Mouse (Mus musculus) urinary bladder, postnatal 14 days (tissue): ENCODE results near the gene Folr2.
A peak's percentile ranks its signal among the peaks of the same experiment; 100 is the strongest.

Experiments
- DNase-seq: peaks from one replicate; pipeline ENCODE4 v3.0.0; 2021; ENCODE audit warnings: low spot score

Gene Folr2

GRCm38 (mm10) chr7:101857094-101857493, at the start of gene Folr2:
Gene Folr2, minus strand, starts transcription at chr7:101857194.
- DNase-seq: no peak

- DNase-seq: no peak
Measured at GRCm38 (mm10) chr7:101906696-101907095, 49.7 kb upstream of the Folr2 start.

GRCm38 (mm10) chr7:101906287-101906681, 49.3 kb upstream of the Folr2 start, which contains the start of gene Tomt:
Gene Tomt, minus strand, starts transcription at chr7:101906359.
- no peak for DNase-seq

GRCm38 (mm10) chr7:101905561-101906286, 48.7 kb upstream of the Folr2 start, which contains the start of gene Lamtor1:
Gene Lamtor1, plus strand, starts transcription at chr7:101905904.
- DNase-seq: peak; percentile 100

- no peak for DNase-seq
Measured at GRCm38 (mm10) chr7:101902846-101903245, 45.9 kb upstream of the Folr2 start.

- no peak for DNase-seq
Measured at GRCm38 (mm10) chr7:101901969-101902368, 45.0 kb upstream of the Folr2 start.

- DNase-seq: no peak
Measured at GRCm38 (mm10) chr7:101900331-101901097, 43.5 kb upstream of the Folr2 start.

GRCm38 (mm10) chr7:101896104-101897066, 39.4 kb upstream of the Folr2 start:
- peak; percentile 98 for DNase-seq

- no peak for DNase-seq
Measured at GRCm38 (mm10) chr7:101895695-101896094, 38.7 kb upstream of the Folr2 start.

GRCm38 (mm10) chr7:101888460-101888859, 31.5 kb upstream of the Folr2 start:
- no peak for DNase-seq

- no peak for DNase-seq
Measured at GRCm38 (mm10) chr7:101886274-101886673, 29.3 kb upstream of the Folr2 start.

- no peak for DNase-seq
Measured at GRCm38 (mm10) chr7:101884160-101884559, 27.2 kb upstream of the Folr2 start.

- DNase-seq: no peak
Measured at GRCm38 (mm10) chr7:101882413-101883154, 25.6 kb upstream of the Folr2 start.

GRCm38 (mm10) chr7:101880855-101881254, 23.9 kb upstream of the Folr2 start:
- DNase-seq: no peak

GRCm38 (mm10) chr7:101875978-101876377, 19.0 kb upstream of the Folr2 start:
- no peak for DNase-seq

GRCm38 (mm10) chr7:101871296-101871695, 14.3 kb upstream of the Folr2 start:
- DNase-seq: no peak

GRCm38 (mm10) chr7:101870629-101871028, 13.6 kb upstream of the Folr2 start, which contains the start of gene Folr1:
Gene Folr1, minus strand, starts transcription at chr7:101870788.
- no peak for DNase-seq

- DNase-seq: no peak
Measured at GRCm38 (mm10) chr7:101869163-101869500, 12.1 kb upstream of the Folr2 start.

GRCm38 (mm10) chr7:101868241-101869162, 11.5 kb upstream of the Folr2 start:
- DNase-seq: peak; percentile 25

- no peak for DNase-seq
Measured at GRCm38 (mm10) chr7:101867482-101867881, 10.5 kb upstream of the Folr2 start.
